Mouse (Mus musculus): ENCODE measurements around the gene Trpt1. TPM values are rescaled to one million over a fixed set of nuclear protein-coding genes. Genes with fewer than 3 reads are reported as not detected.

Gene Trpt1
- polyA plus RNA-seq (2014; fragmentation: Nextera tagmentation; extraction: Ambion mirVana), result 8.9 and 9.7 TPM in 2 replicates

GRCm38 (mm10) chr19:6996006-6996405 is at the start of gene Trpt1, which contains the start of gene Nudt22:
TSS of gene Trpt1 (plus strand) at chr19:6996131.
TSS of gene Nudt22 (minus strand) at chr19:6996117.
- H3K9me3 ChIP-seq (ENCODE audit: control insufficient read depth, low read length), result no peaks in the 10 kb centered on the region
- H3K36me3 ChIP-seq (ENCODE audit: control insufficient read depth, insufficient read depth, low read length), result peaks cover 10% of the 10 kb centered on the region
- H3K4me2 ChIP-seq (ENCODE audit: low read depth, severe bottlenecking), result peak within 1 kb of the TSS; percentile 82
- peak; percentile 61; the same call in 1 of the 2 replicates for ATAC-seq (ENCODE audit: insufficient number of reproducible peaks, low FRiP score, low TSS enrichment, low read depth)
- WGBS, result under 1% methylated on average over 24 of the region's 24 CpGs
- H3K4me3 ChIP-seq (ENCODE audit: low read depth, low read length), result peak within 1 kb of the TSS; percentile 52
- H3K27me3 ChIP-seq (ENCODE audit: control insufficient read depth, insufficient read depth, low read length), result no peaks in the 10 kb centered on the region
- peaks cover 20% of the 10 kb centered on the region for H3K4me1 ChIP-seq (ENCODE audit: control insufficient read depth, insufficient read depth, low read length)
- H3K27ac ChIP-seq (replicated peaks; ENCODE audit: low read depth, low read length), result peak within 1 kb of the TSS; percentile 33; the same call in 1 of the 2 replicates
- peak; percentile 90 for DNase-seq (ENCODE audit: low spot score)
- peak within 1 kb of the TSS; percentile 72 for H3K9ac ChIP-seq (ENCODE audit: low read length)

- H3K36me3 ChIP-seq (ENCODE audit: control insufficient read depth, insufficient read depth, low read length), result no peaks in the 10 kb centered on the region
- 63% methylated on average over 4 of the region's 4 CpGs for WGBS
- H3K27me3 ChIP-seq (ENCODE audit: control insufficient read depth, insufficient read depth, low read length), result no peaks in the 10 kb centered on the region
- no peak overlapping the region for H3K27ac ChIP-seq (replicated peaks; ENCODE audit: low read depth, low read length)
- no peaks in the 10 kb centered on the region for H3K9me3 ChIP-seq (ENCODE audit: control insufficient read depth, low read length)
- H3K9ac ChIP-seq (ENCODE audit: low read length), result no peak overlapping the region
- peaks cover 12% of the 10 kb centered on the region for H3K4me1 ChIP-seq (ENCODE audit: control insufficient read depth, insufficient read depth, low read length)
- no peak for ATAC-seq (ENCODE audit: insufficient number of reproducible peaks, low FRiP score, low TSS enrichment, low read depth)
- H3K4me3 ChIP-seq (ENCODE audit: low read depth, low read length), result no peak overlapping the region
- DNase-seq (ENCODE audit: low spot score), result no peak
- H3K4me2 ChIP-seq (ENCODE audit: low read depth, severe bottlenecking), result no peak overlapping the region
These were observed 48.2 kb upstream of the Trpt1 start for GRCm38 (mm10) chr19:6947742-6948141.

- Histone ChIP-seq H3K4me2 (ENCODE audit: low read depth, severe bottlenecking) (no peak overlapping the region), H3K9ac (ENCODE audit: low read length) (no peak overlapping the region), H3K4me1 (ENCODE audit: control insufficient read depth, insufficient read depth, low read length) (peaks cover 9% of the 10 kb centered on the region; the same call in 1 of the 2 replicates), H3K36me3 (ENCODE audit: control insufficient read depth, insufficient read depth, low read length) (no peaks in the 10 kb centered on the region), H3K4me3 (ENCODE audit: low read depth, low read length) (no peak overlapping the region), H3K27me3 (ENCODE audit: control insufficient read depth, insufficient read depth, low read length) (no peaks in the 10 kb centered on the region), H3K9me3 (ENCODE audit: control insufficient read depth, low read length) (no peaks in the 10 kb centered on the region), H3K27ac (replicated peaks; ENCODE audit: low read depth, low read length) (no peak overlapping the region)
- ATAC-seq (ENCODE audit: insufficient number of reproducible peaks, low FRiP score, low TSS enrichment, low read depth) (no peak), DNase-seq (ENCODE audit: low spot score) (no peak)
- WGBS, result 88% methylated on average over 4 of the region's 4 CpGs
These were observed 47.7 kb upstream of the Trpt1 start for GRCm38 (mm10) chr19:6948186-6948585.

- no peaks in the 10 kb centered on the region for H3K36me3 ChIP-seq (ENCODE audit: control insufficient read depth, insufficient read depth, low read length)
- H3K4me3 ChIP-seq (ENCODE audit: low read depth, low read length), result no peak overlapping the region
- no peak for DNase-seq (ENCODE audit: low spot score)
- no peak for ATAC-seq (ENCODE audit: insufficient number of reproducible peaks, low FRiP score, low TSS enrichment, low read depth)
- H3K9me3 ChIP-seq (ENCODE audit: control insufficient read depth, low read length), result no peaks in the 10 kb centered on the region
- no peak overlapping the region for H3K9ac ChIP-seq (ENCODE audit: low read length)
- H3K4me2 ChIP-seq (ENCODE audit: low read depth, severe bottlenecking), result no peak overlapping the region
- H3K4me1 ChIP-seq (ENCODE audit: control insufficient read depth, insufficient read depth, low read length), result peaks cover 9% of the 10 kb centered on the region; the same call in 1 of the 2 replicates
- H3K27me3 ChIP-seq (ENCODE audit: control insufficient read depth, insufficient read depth, low read length), result no peaks in the 10 kb centered on the region
- no peak overlapping the region for H3K27ac ChIP-seq (replicated peaks; ENCODE audit: low read depth, low read length)
- WGBS, result 94% methylated on average over 5 of the region's 5 CpGs
These were observed 46.4 kb upstream of the Trpt1 start for GRCm38 (mm10) chr19:6949532-6949931.

GRCm38 (mm10) chr19:6949951-6950350 is 46.0 kb upstream of the Trpt1 start:
- Histone ChIP-seq H3K4me3 (ENCODE audit: low read depth, low read length) (0 out of 2 replicates have a peak overlapping the region, but pooled peaks have one; percentile 63), H3K4me2 (ENCODE audit: low read depth, severe bottlenecking) (peak overlapping the region; percentile 79), H3K9me3 (ENCODE audit: control insufficient read depth, low read length) (no peaks in the 10 kb centered on the region), H3K9ac (ENCODE audit: low read length) (no peak overlapping the region), H3K27ac (replicated peaks; ENCODE audit: low read depth, low read length) (no peak overlapping the region), H3K36me3 (ENCODE audit: control insufficient read depth, insufficient read depth, low read length) (peaks cover 3% of the 10 kb centered on the region; the same call in 1 of the 2 replicates), H3K27me3 (ENCODE audit: control insufficient read depth, insufficient read depth, low read length) (no peaks in the 10 kb centered on the region), H3K4me1 (ENCODE audit: control insufficient read depth, insufficient read depth, low read length) (peaks cover 9% of the 10 kb centered on the region; the same call in 1 of the 2 replicates)
- WGBS, result 74% methylated on average over 5 of the region's 5 CpGs
- ATAC-seq (ENCODE audit: insufficient number of reproducible peaks, low FRiP score, low TSS enrichment, low read depth), result no peak
- DNase-seq (ENCODE audit: low spot score), result no peak

GRCm38 (mm10) chr19:6950613-6951153 is 45.2 kb upstream of the Trpt1 start:
- DNase-seq (ENCODE audit: low spot score), result peak; percentile 75
- H3K4me3 ChIP-seq (ENCODE audit: low read depth, low read length), result peak overlapping the region; percentile 63
- no peaks in the 10 kb centered on the region for H3K27me3 ChIP-seq (ENCODE audit: control insufficient read depth, insufficient read depth, low read length)
- ATAC-seq (ENCODE audit: insufficient number of reproducible peaks, low FRiP score, low TSS enrichment, low read depth), result peak; percentile 15; the same call in 1 of the 2 replicates
- peaks cover 5% of the 10 kb centered on the region; the same call in 1 of the 2 replicates for H3K36me3 ChIP-seq (ENCODE audit: control insufficient read depth, insufficient read depth, low read length)
- no peaks in the 10 kb centered on the region for H3K9me3 ChIP-seq (ENCODE audit: control insufficient read depth, low read length)
- H3K27ac ChIP-seq (replicated peaks; ENCODE audit: low read depth, low read length), result peak overlapping the region; percentile 90
- peak overlapping the region; percentile 79 for H3K4me2 ChIP-seq (ENCODE audit: low read depth, severe bottlenecking)
- WGBS, result under 1% methylated on average over 28 of the region's 28 CpGs
- H3K4me1 ChIP-seq (ENCODE audit: control insufficient read depth, insufficient read depth, low read length), result peaks cover 9% of the 10 kb centered on the region; the same call in 1 of the 2 replicates
- peak overlapping the region; percentile 84 for H3K9ac ChIP-seq (ENCODE audit: low read length)

- peaks cover 5% of the 10 kb centered on the region; the same call in 1 of the 2 replicates for H3K36me3 ChIP-seq (ENCODE audit: control insufficient read depth, insufficient read depth, low read length)
- H3K9me3 ChIP-seq (ENCODE audit: control insufficient read depth, low read length), result no peaks in the 10 kb centered on the region
- H3K4me3 ChIP-seq (ENCODE audit: low read depth, low read length), result peak overlapping the region; percentile 63
- peak overlapping the region; percentile 84 for H3K9ac ChIP-seq (ENCODE audit: low read length)
- DNase-seq (ENCODE audit: low spot score), result peak; percentile 89
- WGBS, result under 1% methylated on average over 35 of the region's 35 CpGs
- ATAC-seq (ENCODE audit: insufficient number of reproducible peaks, low FRiP score, low TSS enrichment, low read depth), result peak; percentile 75
- H3K4me1 ChIP-seq (ENCODE audit: control insufficient read depth, insufficient read depth, low read length), result peaks cover 9% of the 10 kb centered on the region; the same call in 1 of the 2 replicates
- peak overlapping the region; percentile 90 for H3K27ac ChIP-seq (replicated peaks; ENCODE audit: low read depth, low read length)
- H3K27me3 ChIP-seq (ENCODE audit: control insufficient read depth, insufficient read depth, low read length), result no peaks in the 10 kb centered on the region
- peak overlapping the region; percentile 79 for H3K4me2 ChIP-seq (ENCODE audit: low read depth, severe bottlenecking)
These were observed 44.5 kb upstream of the Trpt1 start for GRCm38 (mm10) chr19:6951381-6951968.

- DNase-seq (ENCODE audit: low spot score), result peak; percentile 66
- Histone ChIP-seq H3K27me3 (ENCODE audit: control insufficient read depth, insufficient read depth, low read length) (no peaks in the 10 kb centered on the region), H3K4me3 (ENCODE audit: low read depth, low read length) (peak overlapping the region; percentile 63), H3K9ac (ENCODE audit: low read length) (peak overlapping the region; percentile 84), H3K4me2 (ENCODE audit: low read depth, severe bottlenecking) (peak overlapping the region; percentile 79), H3K27ac (replicated peaks; ENCODE audit: low read depth, low read length) (peak overlapping the region; percentile 90), H3K9me3 (ENCODE audit: control insufficient read depth, low read length) (no peaks in the 10 kb centered on the region), H3K36me3 (ENCODE audit: control insufficient read depth, insufficient read depth, low read length) (peaks cover 5% of the 10 kb centered on the region; the same call in 1 of the 2 replicates), H3K4me1 (ENCODE audit: control insufficient read depth, insufficient read depth, low read length) (peaks cover 9% of the 10 kb centered on the region; the same call in 1 of the 2 replicates)
- 0 out of 2 replicates have a peak, but pooled peaks have one; percentile 4 for ATAC-seq (ENCODE audit: insufficient number of reproducible peaks, low FRiP score, low TSS enrichment, low read depth)
- WGBS, result 3% methylated on average over 31 of the region's 31 CpGs
These were observed 43.8 kb upstream of the Trpt1 start for GRCm38 (mm10) chr19:6951994-6952711.
